Mouse (Mus musculus) MEL (cell line): Measurements from ENCODE around the gene Tmem256. TPM values are rescaled to one million over a fixed set of nuclear protein-coding genes. Genes with fewer than 3 reads are reported as not detected.

Source experiments
- DNase-seq: peaks from one replicate; pipeline ENCODE4 v3.0.0; 2011; ENCODE audit warnings: low read depth, low spot score
- H3K27ac ChIP-seq: 2 replicates; pipeline ENCODE4 v1.5.1; 2012; ENCODE audit warnings: low read depth, mild to moderate bottlenecking, control low read depth, low read length, moderate library complexity; ENCODE audit not compliant: control insufficient read depth
- H3K27me3 ChIP-seq, 2 experiments: fragments of 150-350 bp in 1 of 2; sonication (generic) in 1 of 2; 2 replicates each; pipeline ENCODE4 v1.6.1; 2012; ENCODE audit warnings: low read length in 2 of 2, mild to moderate bottlenecking in 2 of 2, improper control_type of control experiment in 1 of 2, moderate library complexity in 1 of 2; ENCODE audit not compliant: insufficient read depth in 2 of 2, control insufficient read depth in 1 of 2
- H3K36me3 ChIP-seq, 2 experiments: 2 replicates each; pipeline ENCODE4 v1.6.1; 2012 to 2014; ENCODE audit warnings: low read length in 2 of 2, improper control_type of control experiment in 1 of 2, inconsistent platforms in 1 of 2, mild to moderate bottlenecking in 1 of 2; ENCODE audit not compliant: insufficient read depth in 2 of 2, control insufficient read depth in 1 of 2
- H3K4me1 ChIP-seq, 2 experiments: fragments of 150-350 bp in 1 of 2; sonication (generic) in 1 of 2; 2 replicates each; pipeline ENCODE4 v1.6.1; 2012; ENCODE audit warnings: low read length in 2 of 2, improper control_type of control experiment in 1 of 2, mild to moderate bottlenecking in 1 of 2; ENCODE audit not compliant: insufficient read depth in 2 of 2, control insufficient read depth in 1 of 2
- H3K4me3 ChIP-seq, 2 experiments: fragments of 150-350 bp in 1 of 2; sonication (generic) in 1 of 2; 2 replicates each; pipeline ENCODE4 v1.5.1; 2012; ENCODE audit warnings: low read depth in 2 of 2, low read length in 2 of 2, mild to moderate bottlenecking in 2 of 2, moderate library complexity in 2 of 2, control low read depth in 1 of 2, improper control_type of control experiment in 1 of 2; ENCODE audit not compliant: control insufficient read depth in 1 of 2, insufficient read depth in 1 of 2
- H3K79me2 ChIP-seq: 2 replicates; pipeline ENCODE4 v1.6.1; 2012; ENCODE audit warnings: mild to moderate bottlenecking, low read length, moderate library complexity; ENCODE audit not compliant: control insufficient read depth, poor library complexity, insufficient read depth
- H3K9ac ChIP-seq: 2 replicates; pipeline ENCODE4 v1.6.1; 2012; ENCODE audit warnings: low read depth, mild to moderate bottlenecking, control low read depth, low read length, moderate library complexity; ENCODE audit not compliant: control insufficient read depth, poor library complexity, severe bottlenecking
- H3K9me3 ChIP-seq: fragments of 150-350 bp; sonication (generic); replicated peaks from 2 replicates; pipeline ENCODE4 v1.6.1; 2012; ENCODE audit warnings: mild to moderate bottlenecking, low read length, improper control_type of control experiment, moderate library complexity; ENCODE audit not compliant: insufficient read depth
- CHD1 ChIP-seq: IDR thresholded peaks from 2 replicates; pipeline ENCODE4 v1.6.1; 2012; ENCODE audit warnings: low read depth, mild to moderate bottlenecking, inconsistent platforms, low read length, improper control_type of control experiment
- CTCF ChIP-seq, 3 experiments: IDR thresholded peaks in 2 of 3; conservative IDR thresholded peaks in 1 of 3; 2 replicates each; pipeline ENCODE4 v1.5.1; 2011 to 2012; ENCODE audit warnings: low read length in 3 of 3, low read depth in 2 of 3, mild to moderate bottlenecking in 2 of 3, improper control_type of control experiment in 1 of 3, inconsistent platforms in 1 of 3, mixed read lengths in 1 of 3, moderate library complexity in 1 of 3; ENCODE audit not compliant: control insufficient read depth in 1 of 3, insufficient read depth in 1 of 3, poor library complexity in 1 of 3, severe bottlenecking in 1 of 3
- ELF1 ChIP-seq: IDR thresholded peaks from 2 replicates; pipeline ENCODE4 v1.6.1; 2014; ENCODE audit warnings: low read depth, mild to moderate bottlenecking, inconsistent platforms, low read length, improper control_type of control experiment, moderate library complexity
- EP300 ChIP-seq, 2 experiments: IDR thresholded peaks; 2 replicates each; pipeline ENCODE4 v1.6.1; 2011; ENCODE audit warnings: improper control_type of control experiment in 2 of 2, low read length in 2 of 2, low read depth in 1 of 2, mild to moderate bottlenecking in 1 of 2
- ETS1 ChIP-seq: IDR thresholded peaks from 2 replicates; pipeline ENCODE4 v1.6.1; 2012; ENCODE audit warnings: low read depth, mild to moderate bottlenecking, inconsistent platforms, low read length, improper control_type of control experiment, moderate library complexity
- GABPA ChIP-seq: IDR thresholded peaks from 2 replicates; pipeline ENCODE4 v1.6.1; 2012; ENCODE audit warnings: low read depth, mild to moderate bottlenecking, inconsistent platforms, low read length, improper control_type of control experiment, moderate library complexity
- GATA1 ChIP-seq: IDR thresholded peaks from 2 replicates; pipeline ENCODE4 v1.6.1; 2011; ENCODE audit warnings: low read depth, low read length, improper control_type of control experiment
- HCFC1 ChIP-seq: IDR thresholded peaks from 2 replicates; pipeline ENCODE4 v1.6.1; 2012; ENCODE audit warnings: low read depth, mild to moderate bottlenecking, inconsistent platforms, low read length, improper control_type of control experiment, moderate library complexity
- JUND ChIP-seq: IDR thresholded peaks from 2 replicates; pipeline ENCODE4 v1.6.1; 2011; ENCODE audit warnings: low read depth, mild to moderate bottlenecking, improper control_type of control experiment, low read length
- KAT2A ChIP-seq: conservative IDR thresholded peaks from 2 replicates; pipeline ENCODE4 v1.6.1; 2012; ENCODE audit warnings: low read depth, low read length, improper control_type of control experiment, inconsistent platforms
- MAX ChIP-seq: IDR thresholded peaks from 2 replicates; pipeline ENCODE4 v1.6.1; 2011; ENCODE audit warnings: low read length, improper control_type of control experiment
- MAZ ChIP-seq: IDR thresholded peaks from 2 replicates; pipeline ENCODE4 v1.6.1; 2012; ENCODE audit warnings: low read depth, mild to moderate bottlenecking, inconsistent platforms, low read length, improper control_type of control experiment
- MYB ChIP-seq: IDR thresholded peaks from 2 replicates; pipeline ENCODE4 v1.6.1; 2011; ENCODE audit warnings: mild to moderate bottlenecking, low read depth, low read length, improper control_type of control experiment
- MYC ChIP-seq: IDR thresholded peaks from 2 replicates; pipeline ENCODE4 v1.6.1; 2011; ENCODE audit warnings: low read depth, mild to moderate bottlenecking, low read length, improper control_type of control experiment, moderate library complexity
- NELFE ChIP-seq: IDR thresholded peaks from 2 replicates; pipeline ENCODE4 v1.6.1; 2011; ENCODE audit warnings: low read depth, low read length, improper control_type of control experiment
- NRF1 ChIP-seq: IDR thresholded peaks from 2 replicates; pipeline ENCODE4 v1.6.1; 2014; ENCODE audit warnings: low read depth, mild to moderate bottlenecking, inconsistent platforms, low read length, improper control_type of control experiment, moderate library complexity; ENCODE audit not compliant: poor library complexity, insufficient read depth, severe bottlenecking
- POLR2A ChIP-seq, 2 experiments: IDR thresholded peaks; 2 replicates each; pipeline ENCODE4 v1.6.1; 2011 to 2012; ENCODE audit warnings: low read length in 2 of 2, mild to moderate bottlenecking in 2 of 2, control low read depth in 1 of 2, improper control_type of control experiment in 1 of 2, low read depth in 1 of 2, moderate library complexity in 1 of 2; ENCODE audit not compliant: control insufficient read depth in 1 of 2, insufficient read depth in 1 of 2, poor library complexity in 1 of 2
- RAD21 ChIP-seq: IDR thresholded peaks from 2 replicates; pipeline ENCODE4 v1.6.1; 2011; ENCODE audit warnings: mild to moderate bottlenecking, low read depth, low read length, improper control_type of control experiment
- RCOR1 ChIP-seq: IDR thresholded peaks from 2 replicates; pipeline ENCODE4 v1.6.1; 2012; ENCODE audit warnings: low read depth, mild to moderate bottlenecking, inconsistent platforms, low read length, improper control_type of control experiment
- SIN3A ChIP-seq: IDR thresholded peaks from 2 replicates; pipeline ENCODE4 v1.6.1; 2012; ENCODE audit warnings: low read length, improper control_type of control experiment, inconsistent platforms
- TBP ChIP-seq: IDR thresholded peaks from 2 replicates; pipeline ENCODE4 v1.8.0; 2011; ENCODE audit warnings: low read depth, low read length, improper control_type of control experiment
- ZC3H11A ChIP-seq: IDR thresholded peaks from 2 replicates; pipeline ENCODE4 v1.6.1; 2012; ENCODE audit warnings: low read depth, mild to moderate bottlenecking, inconsistent platforms, low read length, improper control_type of control experiment
- ZMIZ1 ChIP-seq: IDR thresholded peaks from 2 replicates; pipeline ENCODE4 v1.6.1; 2012; ENCODE audit warnings: low read depth, mild to moderate bottlenecking, inconsistent platforms, low read length, improper control_type of control experiment, moderate library complexity
- polyA plus RNA-seq, 2 experiments: library from polyadenylated mRNA; stranded (reverse) in 1 of 2; unstranded in 1 of 2; fragments of >175 nt in 1 of 2; fragments of >200 nt in 1 of 2; gene quantifications; 2 replicates each; pipeline versions ENCODE4 v1.2.1 to v1.2.4; 2012; ENCODE audit warnings: low replicate concordance in 2 of 2, low read depth in 1 of 2; ENCODE audit not compliant: insufficient read length in 2 of 2, insufficient read depth in 1 of 2, missing spikeins in 1 of 2
- total RNA-seq: library from RNA; depleted of rRNA; stranded (reverse); fragments of 300-350 nt; gene quantifications from 2 replicates; pipeline ENCODE4 v1.2.3, GENCODE M21; 2012

Gene Tmem256
- total and polyA plus RNA-seq, 3 experiments = 181 to 190 TPM; not detected in 1

GRCm38 (mm10) chr11:69802648-69803105, 35.6 kb upstream of the Tmem256 start (continued):
- TF ChIP-seq GABPA = 0 out of 2 replicates have a peak, but pooled peaks have one; percentile 9
- TF ChIP-seq CHD1 = no peak
- TF ChIP-seq HCFC1 = peak; percentile 63; the same call in 1 of the 2 replicates
- TF ChIP-seq NRF1 = no peak
- no peak for TF ChIP-seq MYB
- TF ChIP-seq CTCF (IDR thresholded peaks at IDR 0.05 in 2 of 3, conservative IDR thresholded peaks at IDR 0.05 in 1 of 3; ENCODE audit: control insufficient read depth in 1 of 3, insufficient read depth in 1 of 3, low read depth in 2 of 3, low read length in 3 of 3, poor library complexity in 1 of 3, severe bottlenecking in 1 of 3) = no peak
- TF ChIP-seq RCOR1 = no peak
- TF ChIP-seq KAT2A = no peak; the same call in 1 of the 2 replicates
- peak; percentile 50 to 56; a peak in 2 of 4 replicates for TF ChIP-seq POLR2A (IDR thresholded peaks at IDR 0.05; ENCODE audit: control insufficient read depth in 1 of 2, insufficient read depth in 1 of 2, low read depth in 1 of 2, low read length in 2 of 2, poor library complexity in 1 of 2)
- TF ChIP-seq SIN3A = peak; percentile 35; the same call in 1 of the 2 replicates
- TF ChIP-seq NELFE = peak; percentile 53
- no peak for TF ChIP-seq GATA1
- TF ChIP-seq ETS1 = peak; percentile 3; the same call in 1 of the 2 replicates
- TF ChIP-seq MAX = 0 out of 2 replicates have a peak, but pooled peaks have one; percentile 18
- TF ChIP-seq TBP = no peak
- peak; percentile 86 for TF ChIP-seq ZMIZ1
- peak; percentile 97 for TF ChIP-seq MAZ
- TF ChIP-seq EP300 (IDR thresholded peaks at IDR 0.05; ENCODE audit: low read depth in 1 of 2, low read length in 2 of 2) = no peak; a peak in 1 of 4 replicates
- TF ChIP-seq RAD21 = no peak

DNA sequence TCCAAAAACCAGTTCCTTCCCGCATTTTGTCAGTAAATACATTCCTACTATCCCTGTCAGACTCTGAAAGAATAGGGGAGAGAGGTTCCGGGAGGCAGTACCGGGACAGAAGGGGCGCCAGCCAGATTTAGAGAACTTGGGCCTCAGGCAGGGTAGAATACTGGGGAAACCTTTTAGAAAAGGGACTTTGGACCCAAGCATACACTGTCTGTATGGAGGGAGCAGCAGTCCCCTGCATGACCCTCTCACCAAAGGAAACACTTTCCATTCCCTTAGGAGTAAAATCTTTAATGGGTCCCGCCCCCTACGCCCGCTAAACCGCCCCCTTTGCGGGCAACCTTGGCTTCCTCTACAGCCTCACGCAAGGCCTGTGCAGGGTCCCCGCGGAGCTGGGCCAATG, 35.0 kb upstream of the Tmem256 start:
- Histone ChIP-seq H3K27ac (no peak overlapping the region), H3K4me3 (peak overlapping the region; percentile 70 to 89), H3K36me3 (peaks cover 0 to 8% of the 10 kb centered on the region in 2 experiments; a peak in 2 of 4 replicates), H3K79me2 (peaks cover 8% of the 10 kb centered on the region; the same call in 1 of the 2 replicates), H3K9ac (peak overlapping the region; percentile 78), H3K9me3 (no peaks in the 10 kb centered on the region), H3K4me1 (peaks cover 5 to 19% of the 10 kb centered on the region in 2 experiments; a peak in 3 of 4 replicates), H3K27me3 (no peaks in the 10 kb centered on the region)
- DNase-seq = peak; percentile 80
- TF ChIP-seq ZC3H11A = peak; percentile 28; the same call in 1 of the 2 replicates
- TF ChIP-seq RCOR1 = no peak
- TF ChIP-seq JUND = no peak
- TF ChIP-seq MAX = peak; percentile 39; the same call in 1 of the 2 replicates
- TF ChIP-seq ELF1 = 0 out of 2 replicates have a peak, but pooled peaks have one; percentile 15
- 0 out of 2 replicates have a peak, but pooled peaks have one; percentile 32 for TF ChIP-seq MYC
